Mouse (Mus musculus): ENCODE measurements around the gene Blm.

Blm gene

DNA sequence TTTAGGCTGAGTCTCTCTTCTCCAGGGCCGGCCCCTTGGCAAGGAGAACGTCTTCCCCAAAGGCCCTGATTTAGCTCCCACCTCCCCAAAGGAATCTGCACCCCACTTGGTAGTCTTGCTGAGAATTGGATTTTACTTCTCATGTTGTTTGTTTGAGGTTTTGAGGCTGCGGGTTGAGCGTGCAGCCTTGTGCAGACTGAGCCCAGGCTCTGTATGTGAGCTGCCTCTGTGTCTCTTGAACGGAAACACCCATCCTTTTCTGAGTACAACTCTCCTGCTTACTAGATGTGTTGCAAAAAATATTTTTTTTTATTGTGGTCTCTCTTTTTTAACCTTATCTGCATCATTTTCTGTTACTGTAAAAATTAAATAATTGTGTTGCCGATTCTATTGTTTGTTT lies 113.3 kb downstream of the Blm start:
- H3K27me3 ChIP-seq (ENCODE audit: control insufficient read depth, insufficient read depth, low read length, poor library complexity, severe bottlenecking), result no peaks in the 10 kb centered on the region

GRCm38 (mm10) chr7:80420586-80420985 lies 114.3 kb downstream of the Blm start:
- Histone ChIP-seq H3K27me3 (ENCODE audit: control insufficient read depth, insufficient read depth, low read length, poor library complexity, severe bottlenecking) (no peaks in the 10 kb centered on the region), H3K36me3 (ENCODE audit: control insufficient read depth, insufficient read depth, low read length, poor library complexity, severe bottlenecking) (no peaks in the 10 kb centered on the region)
- no peak for DNase-seq (ENCODE audit: low read depth, low spot score)

More for the DNA sequence above, 113.3 kb downstream of the Blm start:
- H3K36me3 ChIP-seq (ENCODE audit: control insufficient read depth, insufficient read depth, low read length, poor library complexity, severe bottlenecking), result no peaks in the 10 kb centered on the region
- no peak for DNase-seq (ENCODE audit: low read depth, low spot score)

DNA sequence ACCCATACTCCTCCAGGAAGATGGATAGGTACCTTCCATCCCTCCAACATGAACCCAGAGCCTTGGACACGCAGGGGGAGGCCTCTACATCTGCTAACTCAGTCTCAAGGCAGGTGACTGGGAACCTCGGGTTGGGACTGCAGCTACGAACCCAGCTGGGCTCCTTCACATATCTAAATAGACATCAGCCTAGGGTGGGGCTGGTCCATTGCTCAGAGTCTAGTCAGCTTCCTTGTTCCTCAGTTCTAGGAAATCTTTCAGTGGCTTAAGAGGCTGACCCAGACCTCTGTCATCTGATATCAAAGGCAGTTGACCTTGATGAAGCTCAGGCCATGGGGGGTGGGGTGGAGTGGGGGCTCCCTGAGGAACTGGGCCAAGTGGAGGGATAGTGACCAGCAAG lies 115.6 kb downstream of the Blm start:
- DNase-seq (ENCODE audit: low read depth, low spot score), result no peak
- Histone ChIP-seq H3K27me3 (ENCODE audit: control insufficient read depth, insufficient read depth, low read length, poor library complexity, severe bottlenecking) (no peaks in the 10 kb centered on the region), H3K36me3 (ENCODE audit: control insufficient read depth, insufficient read depth, low read length, poor library complexity, severe bottlenecking) (no peaks in the 10 kb centered on the region)

DNA sequence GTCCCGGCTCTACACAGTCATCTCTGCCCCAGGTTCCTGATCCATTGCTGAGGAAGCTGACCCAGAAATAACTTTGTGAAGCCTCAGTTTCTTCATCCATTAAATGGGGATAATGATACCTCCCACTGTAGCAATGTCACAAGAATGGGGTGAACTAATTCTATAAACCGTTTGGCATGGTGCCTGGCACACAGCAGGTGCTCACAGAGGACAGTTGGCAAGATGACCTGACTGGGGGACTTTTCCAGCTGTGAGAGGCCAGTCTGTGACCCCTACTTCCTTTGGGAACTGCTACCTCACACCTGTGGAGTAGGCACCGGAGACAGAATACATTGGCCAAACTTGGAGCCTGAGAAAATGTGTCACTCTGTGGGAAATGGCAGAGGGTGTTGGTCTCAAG lies 116.9 kb downstream of the Blm start:
- Histone ChIP-seq H3K27me3 (ENCODE audit: control insufficient read depth, insufficient read depth, low read length, poor library complexity, severe bottlenecking) (no peaks in the 10 kb centered on the region), H3K36me3 (ENCODE audit: control insufficient read depth, insufficient read depth, low read length, poor library complexity, severe bottlenecking) (no peaks in the 10 kb centered on the region)
- DNase-seq (ENCODE audit: low read depth, low spot score), result no peak

GRCm38 (mm10) chr7:80417601-80418000 lies 117.3 kb downstream of the Blm start:
- Histone ChIP-seq H3K36me3 (ENCODE audit: control insufficient read depth, insufficient read depth, low read length, poor library complexity, severe bottlenecking) (no peaks in the 10 kb centered on the region), H3K27me3 (ENCODE audit: control insufficient read depth, insufficient read depth, low read length, poor library complexity, severe bottlenecking) (no peaks in the 10 kb centered on the region)
- DNase-seq (ENCODE audit: low read depth, low spot score), result no peak

- peak; percentile 24 for DNase-seq (ENCODE audit: low read depth, low spot score)
- H3K27me3 ChIP-seq (ENCODE audit: control insufficient read depth, insufficient read depth, low read length, poor library complexity, severe bottlenecking), result no peaks in the 10 kb centered on the region
- no peaks in the 10 kb centered on the region for H3K36me3 ChIP-seq (ENCODE audit: control insufficient read depth, insufficient read depth, low read length, poor library complexity, severe bottlenecking)
These were observed 118.0 kb downstream of the Blm start for GRCm38 (mm10) chr7:80416969-80417368.

DNA sequence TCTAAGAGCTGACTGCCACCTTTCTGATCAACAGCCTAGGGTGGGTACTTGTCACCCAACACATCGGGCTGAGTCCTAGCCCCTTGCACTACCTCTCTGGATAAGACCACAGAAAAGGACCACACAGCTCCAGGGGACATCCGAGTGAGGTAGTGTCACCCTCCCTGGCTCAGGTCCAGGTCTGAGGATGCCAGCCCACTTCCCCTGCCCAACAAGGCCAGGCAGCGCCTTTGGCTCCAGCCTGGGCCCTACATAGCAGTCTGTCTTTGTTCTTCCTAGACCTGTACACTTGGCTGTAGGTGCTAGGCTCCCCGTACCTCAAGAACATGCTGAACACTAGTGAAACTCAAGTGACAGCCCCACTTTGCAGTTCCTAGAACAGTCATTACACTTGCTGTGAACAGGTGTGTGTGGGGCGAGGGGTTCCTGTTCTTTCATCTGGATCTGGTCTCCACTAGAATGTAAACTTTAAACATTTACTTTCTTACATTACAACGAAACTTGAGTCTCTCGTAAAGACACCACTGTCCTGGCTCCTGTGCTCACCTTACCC lies 120.5 kb downstream of the Blm start:
- no peak for DNase-seq (ENCODE audit: low read depth, low spot score)
- Histone ChIP-seq H3K36me3 (ENCODE audit: control insufficient read depth, insufficient read depth, low read length, poor library complexity, severe bottlenecking) (no peaks in the 10 kb centered on the region), H3K27me3 (ENCODE audit: control insufficient read depth, insufficient read depth, low read length, poor library complexity, severe bottlenecking) (no peaks in the 10 kb centered on the region)

DNA sequence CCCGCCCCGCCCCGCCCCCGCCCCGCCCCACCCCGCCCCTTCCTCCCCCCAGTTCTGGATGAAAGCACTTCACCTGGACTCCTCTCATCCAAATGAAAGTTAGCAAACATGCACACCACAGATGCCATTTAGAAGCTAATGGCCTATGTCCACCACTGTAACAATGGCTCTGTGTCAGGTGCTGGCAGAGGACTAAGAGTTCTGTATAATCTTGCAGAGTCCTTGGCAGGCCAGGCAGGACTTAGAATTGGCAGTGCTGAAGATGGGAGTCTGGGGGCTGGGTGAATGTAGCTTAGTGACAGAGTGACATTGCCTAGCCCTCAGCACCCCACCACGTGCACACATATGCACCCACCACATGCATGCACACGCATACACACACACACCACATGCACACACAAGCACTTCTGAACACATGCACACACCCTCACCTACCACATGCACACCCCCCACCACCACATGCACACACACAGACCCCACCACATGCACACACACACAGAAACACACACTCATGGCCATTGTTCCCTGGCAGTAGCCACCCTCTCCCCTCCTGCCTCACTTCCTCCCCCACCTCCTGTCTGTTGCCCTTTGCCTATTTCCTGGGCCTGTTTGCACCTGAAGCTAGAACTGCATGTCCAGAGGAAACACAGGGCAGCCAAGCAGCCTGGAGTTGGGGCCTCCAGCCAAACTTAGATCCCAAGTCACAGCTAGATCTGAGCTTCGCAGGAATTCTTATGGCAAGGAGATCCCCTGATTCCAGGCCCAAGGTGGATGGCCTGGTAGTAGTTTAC lies 121.2 kb downstream of the Blm start:
- no peak for DNase-seq (ENCODE audit: low read depth, low spot score)
- Histone ChIP-seq H3K27me3 (ENCODE audit: control insufficient read depth, insufficient read depth, low read length, poor library complexity, severe bottlenecking) (no peaks in the 10 kb centered on the region), H3K36me3 (ENCODE audit: control insufficient read depth, insufficient read depth, low read length, poor library complexity, severe bottlenecking) (no peaks in the 10 kb centered on the region)

GRCm38 (mm10) chr7:80412781-80413180 lies 122.1 kb downstream of the Blm start:
- no peak for DNase-seq (ENCODE audit: low read depth, low spot score)
- H3K27me3 ChIP-seq (ENCODE audit: control insufficient read depth, insufficient read depth, low read length, poor library complexity, severe bottlenecking), result no peaks in the 10 kb centered on the region
- no peaks in the 10 kb centered on the region for H3K36me3 ChIP-seq (ENCODE audit: control insufficient read depth, insufficient read depth, low read length, poor library complexity, severe bottlenecking)

GRCm38 (mm10) chr7:80412279-80412678 lies 122.6 kb downstream of the Blm start:
- Histone ChIP-seq H3K36me3 (ENCODE audit: control insufficient read depth, insufficient read depth, low read length, poor library complexity, severe bottlenecking) (no peaks in the 10 kb centered on the region), H3K27me3 (ENCODE audit: control insufficient read depth, insufficient read depth, low read length, poor library complexity, severe bottlenecking) (no peaks in the 10 kb centered on the region)
- no peak for DNase-seq (ENCODE audit: low read depth, low spot score)

GRCm38 (mm10) chr7:80410380-80410779 lies 124.5 kb downstream of the Blm start:
- no peak for DNase-seq (ENCODE audit: low read depth, low spot score)
- Histone ChIP-seq H3K36me3 (ENCODE audit: control insufficient read depth, insufficient read depth, low read length, poor library complexity, severe bottlenecking) (no peaks in the 10 kb centered on the region), H3K27me3 (ENCODE audit: control insufficient read depth, insufficient read depth, low read length, poor library complexity, severe bottlenecking) (no peaks in the 10 kb centered on the region)

DNA sequence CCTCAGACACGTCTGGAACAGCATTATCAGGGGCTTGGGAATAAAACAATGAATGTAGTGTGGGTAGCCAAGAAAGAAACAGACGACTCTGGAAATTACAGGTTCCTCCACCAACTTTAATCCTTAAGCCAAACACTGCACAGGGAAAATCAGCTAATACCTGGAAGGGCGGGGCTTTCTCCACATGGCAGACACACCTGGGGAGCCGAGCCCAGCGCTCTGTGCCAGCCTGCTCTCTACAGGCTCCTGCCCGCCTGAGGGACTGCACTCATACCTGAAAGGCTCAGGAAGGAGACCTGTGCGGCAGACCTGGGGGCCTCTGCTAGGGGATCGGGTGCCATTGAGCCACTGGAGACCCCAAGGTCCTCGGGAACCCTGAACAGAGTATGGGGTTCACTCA lies 127.2 kb downstream of the Blm start:
- Histone ChIP-seq H3K36me3 (ENCODE audit: control insufficient read depth, insufficient read depth, low read length, poor library complexity, severe bottlenecking) (no peaks in the 10 kb centered on the region), H3K27me3 (ENCODE audit: control insufficient read depth, insufficient read depth, low read length, poor library complexity, severe bottlenecking) (no peaks in the 10 kb centered on the region)
- DNase-seq (ENCODE audit: low read depth, low spot score), result no peak

- H3K27me3 ChIP-seq (ENCODE audit: control insufficient read depth, insufficient read depth, low read length, poor library complexity, severe bottlenecking), result no peaks in the 10 kb centered on the region
- no peaks in the 10 kb centered on the region for H3K36me3 ChIP-seq (ENCODE audit: control insufficient read depth, insufficient read depth, low read length, poor library complexity, severe bottlenecking)
- DNase-seq (ENCODE audit: low read depth, low spot score), result no peak
These were observed 128.7 kb downstream of the Blm start for GRCm38 (mm10) chr7:80406186-80406585.

- no peak for DNase-seq (ENCODE audit: low read depth, low spot score)
- no peaks in the 10 kb centered on the region for H3K27me3 ChIP-seq (ENCODE audit: control insufficient read depth, insufficient read depth, low read length, poor library complexity, severe bottlenecking)
- H3K36me3 ChIP-seq (ENCODE audit: control insufficient read depth, insufficient read depth, low read length, poor library complexity, severe bottlenecking), result no peaks in the 10 kb centered on the region
These were observed 129.7 kb downstream of the Blm start, which contains the start of gene Furin for GRCm38 (mm10) chr7:80405188-80405695. Gene Furin, minus strand, starts transcription at chr7:80405436.
